Mouse (Mus musculus): ENCODE data around the gene Plcg1. TPM values are rescaled to one million over a fixed set of nuclear protein-coding genes. Genes with fewer than 3 reads are reported as not detected.
A peak's percentile ranks its signal among the peaks of the same experiment; 100 is the strongest.

Plcg1 gene
- polyA plus RNA-seq, 1 experiment from 2014 or later, result 98.9 TPM

DNA sequence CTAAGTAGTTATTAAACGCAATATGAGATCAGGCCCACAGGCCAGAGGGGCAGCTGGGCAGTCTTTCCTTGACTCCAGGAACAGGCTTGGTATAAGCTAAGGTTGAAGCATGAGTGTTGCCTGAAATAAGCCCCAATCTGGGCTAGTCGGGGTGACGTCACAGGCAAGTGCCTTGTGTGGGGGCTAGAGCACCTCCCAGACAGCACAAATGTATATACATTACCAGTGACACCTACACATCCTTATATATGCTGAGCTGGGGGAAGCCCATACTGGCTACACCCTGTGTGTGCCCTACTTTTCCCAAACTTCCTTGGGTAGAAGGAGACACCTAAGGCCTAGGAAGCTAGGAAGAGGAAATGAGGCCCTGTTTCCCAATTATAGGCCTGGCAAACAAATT, 2.1 kb upstream of the Plcg1 start:
- H3K9ac ChIP-seq, result no peak overlapping the region
- peaks cover 18% of the 10 kb centered on the region for H3K36me3 ChIP-seq
- no peak overlapping the region for H3K4me2 ChIP-seq (replicated peaks)
- H3K4me1 ChIP-seq, result peaks cover 25% of the 10 kb centered on the region
- no peak overlapping the region for H3K27ac ChIP-seq
- H3K9me3 ChIP-seq, result no peaks in the 10 kb centered on the region
- ATAC-seq (ENCODE audit: low FRiP score, low read depth), result no peak
- no peak overlapping the region for H3K4me3 ChIP-seq
- no peaks in the 10 kb centered on the region for H3K27me3 ChIP-seq (replicated peaks)
- WGBS, result 92% methylated on average over 3 of the region's 3 CpGs

DNA sequence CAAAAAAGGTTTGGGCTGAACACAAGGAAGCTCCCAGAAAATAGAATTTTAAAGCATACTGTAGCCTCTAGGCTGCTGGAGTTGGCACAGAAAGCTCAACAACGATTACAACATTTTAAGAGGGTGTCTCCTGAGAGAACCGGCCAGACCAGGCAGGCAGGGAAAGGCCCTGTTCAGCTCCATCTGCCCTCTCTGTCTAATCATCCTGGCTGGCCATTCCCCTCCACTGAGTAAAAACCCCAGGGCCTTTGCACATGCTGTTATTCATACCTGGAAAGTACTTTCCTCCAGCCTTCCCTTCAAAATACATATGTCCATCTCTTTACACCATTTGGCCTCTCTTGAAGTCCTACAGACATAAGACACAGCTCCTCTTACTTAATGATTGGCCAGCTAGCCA, 1.7 kb upstream of the Plcg1 start:
- H3K4me1 ChIP-seq, result peaks cover 29% of the 10 kb centered on the region
- no peaks in the 10 kb centered on the region for H3K9me3 ChIP-seq
- H3K4me3 ChIP-seq, result no peak overlapping the region
- peaks cover 18% of the 10 kb centered on the region for H3K36me3 ChIP-seq
- H3K9ac ChIP-seq, result no peak overlapping the region
- no peaks in the 10 kb centered on the region for H3K27me3 ChIP-seq (replicated peaks)
- H3K27ac ChIP-seq, result no peak overlapping the region
- WGBS, result 83% methylated on average over 2 of the region's 2 CpGs
- no peak for ATAC-seq (ENCODE audit: low FRiP score, low read depth)
- H3K4me2 ChIP-seq (replicated peaks), result no peak overlapping the region

DNA sequence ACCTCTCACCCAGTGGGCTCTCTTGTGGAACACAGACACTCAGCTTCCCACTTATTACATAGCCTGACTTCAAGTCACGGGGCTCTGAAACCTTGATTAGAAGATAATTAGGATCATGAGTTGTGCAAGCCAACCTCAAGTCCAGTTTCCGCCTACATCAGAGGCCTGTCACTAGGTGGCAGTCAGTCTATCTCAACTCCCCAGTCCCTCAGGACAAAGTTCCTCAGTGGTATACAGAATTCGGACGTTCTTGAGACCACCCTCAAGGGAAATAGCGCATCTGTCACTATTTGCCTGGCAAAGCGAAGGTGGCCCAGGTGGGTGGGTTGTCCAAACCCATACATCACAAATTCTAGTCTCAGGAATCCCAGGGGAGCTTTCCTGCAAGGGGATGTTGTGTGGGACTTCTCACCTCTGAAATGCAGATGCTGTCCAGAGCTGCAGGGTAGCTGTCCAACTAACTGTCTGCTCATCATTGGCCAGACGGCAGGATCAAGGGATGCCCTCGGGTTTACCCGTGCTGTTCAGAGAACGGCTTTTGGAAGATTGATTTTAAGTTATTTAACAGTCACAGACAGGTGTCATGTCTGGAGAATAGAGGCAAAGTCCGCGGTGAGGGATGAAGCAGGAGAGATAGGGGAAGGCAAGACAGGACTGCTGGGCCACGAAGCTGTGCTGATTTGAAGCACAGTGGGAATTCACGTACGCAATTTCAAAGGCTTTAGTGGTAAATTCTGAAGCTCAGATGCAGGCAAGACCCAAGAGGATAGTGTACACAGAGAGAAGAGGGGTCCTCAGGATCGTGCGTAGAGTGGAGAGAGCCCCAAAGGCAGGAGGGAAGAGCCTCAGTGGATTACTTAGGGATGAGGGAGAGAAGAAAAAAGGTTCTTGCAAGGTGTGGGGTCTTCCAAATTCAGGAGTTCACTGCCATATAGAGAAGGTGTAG, 976 bp upstream of the Plcg1 start:
- peak overlapping the region; percentile 100 for H3K9ac ChIP-seq
- no peaks in the 10 kb centered on the region for H3K9me3 ChIP-seq
- peak overlapping the region; percentile 92; the same call in 1 of the 2 replicates for H3K4me3 ChIP-seq
- no peak for ATAC-seq (ENCODE audit: low FRiP score, low read depth)
- no peaks in the 10 kb centered on the region for H3K27me3 ChIP-seq (replicated peaks)
- peaks cover 17% of the 10 kb centered on the region; the same call in 1 of the 2 replicates for H3K36me3 ChIP-seq
- H3K27ac ChIP-seq, result no peak overlapping the region
- peaks cover 35% of the 10 kb centered on the region for H3K4me1 ChIP-seq
- peak overlapping the region; percentile 93 for H3K4me2 ChIP-seq (replicated peaks)
- 34% methylated on average over 17 of the region's 17 CpGs for WGBS

DNA sequence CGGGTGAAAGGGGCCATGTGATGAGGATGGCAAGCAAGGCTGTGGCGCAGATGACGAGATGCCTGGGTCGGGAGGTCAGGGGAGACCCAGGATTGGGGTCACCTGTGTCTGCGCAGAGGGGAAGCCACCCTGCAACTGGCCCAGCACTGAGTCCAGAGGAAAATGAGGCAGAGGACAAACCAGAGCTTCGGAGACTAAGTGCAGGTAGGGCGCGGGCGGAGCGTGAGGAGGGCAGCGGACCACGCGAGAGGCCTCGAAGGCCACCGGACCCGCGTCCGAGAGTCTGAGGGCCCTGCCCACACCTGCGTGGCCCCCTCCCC, 343 bp upstream of the Plcg1 start:
- Histone ChIP-seq H3K27ac (no peak overlapping the region), H3K4me3 (peak overlapping the region; percentile 92), H3K36me3 (peaks cover 17% of the 10 kb centered on the region), H3K27me3 (replicated peaks) (no peaks in the 10 kb centered on the region), H3K9ac (peak overlapping the region; percentile 100), H3K9me3 (no peaks in the 10 kb centered on the region), H3K4me2 (replicated peaks) (peak overlapping the region; percentile 93), H3K4me1 (peaks cover 42% of the 10 kb centered on the region)
- no peak; the same call in none of the 2 replicates for ATAC-seq (ENCODE audit: low FRiP score, low read depth)
- 7% methylated on average over 19 of the region's 19 CpGs for WGBS

DNA sequence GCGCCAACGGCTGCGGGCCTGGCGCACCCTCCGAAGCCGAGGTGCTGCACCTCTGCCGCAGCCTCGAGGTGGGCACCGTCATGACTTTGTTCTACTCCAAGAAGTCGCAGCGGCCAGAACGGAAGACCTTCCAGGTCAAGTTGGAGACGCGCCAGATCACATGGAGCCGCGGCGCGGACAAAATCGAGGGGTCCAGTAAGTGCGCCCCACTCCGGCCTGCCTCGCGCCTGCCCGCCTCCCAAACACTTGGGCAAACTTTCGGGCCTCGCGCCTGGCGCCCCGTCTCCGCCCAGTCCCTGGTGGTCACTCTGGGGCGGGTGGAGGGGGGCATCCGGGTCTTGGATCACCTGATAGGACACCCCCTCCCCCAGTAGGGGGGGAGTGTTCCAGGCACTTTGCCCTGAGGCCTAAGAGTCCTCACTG, 750 bp downstream of the Plcg1 start:
- Histone ChIP-seq H3K4me2 (replicated peaks) (peak overlapping the region; percentile 93), H3K9ac (peak overlapping the region; percentile 100), H3K36me3 (peaks cover 28% of the 10 kb centered on the region), H3K9me3 (no peaks in the 10 kb centered on the region), H3K27me3 (replicated peaks) (no peaks in the 10 kb centered on the region), H3K4me3 (peak overlapping the region; percentile 92), H3K27ac (peak overlapping the region; percentile 97), H3K4me1 (peaks cover 42% of the 10 kb centered on the region)
- ATAC-seq (ENCODE audit: low FRiP score, low read depth), result peak; percentile 18
- under 1% methylated on average over 32 of the region's 32 CpGs for WGBS

DNA sequence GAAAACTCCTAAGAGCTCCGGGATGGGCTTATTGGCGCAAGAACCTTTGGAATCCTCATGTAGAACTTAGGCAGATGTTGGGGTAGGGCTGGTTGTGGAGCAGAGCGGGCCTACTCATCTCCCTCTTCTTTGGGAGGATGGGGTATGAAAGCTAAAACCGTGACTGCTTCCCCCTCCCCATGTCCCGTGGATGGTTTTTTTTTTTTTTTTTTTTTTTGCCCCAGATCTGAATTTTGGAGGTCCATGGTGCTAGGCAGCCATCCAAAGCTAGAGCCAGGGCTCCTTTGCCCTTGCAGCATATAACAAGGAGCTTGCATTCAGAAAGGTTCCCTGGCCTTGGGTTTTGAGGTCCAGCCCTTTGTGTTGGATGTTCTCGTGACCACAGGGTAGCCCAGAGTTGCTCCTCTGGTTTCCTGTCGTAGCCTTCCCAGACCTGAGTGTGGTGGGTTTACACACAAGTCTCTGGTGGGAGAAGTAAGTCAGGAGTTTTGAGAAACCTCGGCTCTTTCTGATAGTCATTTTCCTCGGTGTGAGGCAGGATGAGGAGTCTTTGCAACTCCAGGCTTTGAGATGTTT, 1.4 kb downstream of the Plcg1 start:
- Histone ChIP-seq H3K9ac (peak overlapping the region; percentile 100), H3K4me3 (peak overlapping the region; percentile 92), H3K27me3 (replicated peaks) (no peaks in the 10 kb centered on the region), H3K27ac (no peak overlapping the region), H3K4me1 (peaks cover 42% of the 10 kb centered on the region), H3K4me2 (replicated peaks) (peak overlapping the region; percentile 93), H3K36me3 (peaks cover 32% of the 10 kb centered on the region), H3K9me3 (no peaks in the 10 kb centered on the region)
- ATAC-seq (ENCODE audit: low FRiP score, low read depth), result no peak
- 51% methylated on average over 9 of the region's 9 CpGs for WGBS

DNA sequence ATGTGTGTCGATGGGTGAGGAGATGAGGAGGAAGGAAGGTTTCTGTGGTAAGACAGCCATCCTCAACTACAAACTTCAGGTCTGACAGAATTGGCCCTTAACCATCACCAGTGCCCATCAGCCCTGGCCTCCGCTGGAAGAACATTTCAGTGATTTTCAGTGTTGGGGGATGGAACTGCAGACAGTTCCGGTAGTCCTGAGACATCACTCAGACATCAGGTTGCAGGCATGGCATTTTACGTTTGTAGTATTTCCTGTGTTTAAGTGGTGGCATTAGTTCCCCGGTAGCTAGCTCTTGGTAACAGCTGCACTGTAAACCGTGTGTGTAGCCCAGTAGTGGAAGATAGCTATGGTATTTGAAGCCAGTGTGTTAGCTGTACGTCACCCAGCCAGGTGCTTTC, 2.0 kb downstream of the Plcg1 start:
- peaks cover 47% of the 10 kb centered on the region for H3K4me1 ChIP-seq
- no peak for ATAC-seq (ENCODE audit: low FRiP score, low read depth)
- 69% methylated on average over 7 of the region's 7 CpGs for WGBS

DNA sequence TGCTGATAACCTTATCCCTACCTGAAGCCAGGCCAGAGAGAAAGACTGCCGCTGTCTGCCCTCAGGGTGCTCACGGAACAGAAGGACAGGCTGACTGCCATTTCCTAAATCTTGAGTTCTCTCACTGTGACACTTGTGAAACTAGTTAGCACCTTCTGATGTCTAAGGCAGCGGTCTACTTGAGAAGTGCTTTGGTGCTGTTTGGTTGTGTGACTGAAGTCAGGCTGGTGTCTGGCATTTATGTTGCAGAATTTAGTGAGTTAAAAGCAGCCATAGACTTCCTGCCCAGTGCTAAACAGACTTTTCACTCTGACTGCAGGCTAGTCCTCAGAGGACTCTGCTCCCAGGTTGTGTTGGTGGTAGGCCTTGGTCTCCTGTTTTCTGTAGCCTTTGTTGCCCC, 3.2 kb downstream of the Plcg1 start:
- H3K4me2 ChIP-seq (replicated peaks), result peak overlapping the region; percentile 93
- H3K27ac ChIP-seq, result no peak overlapping the region
- no peak for ATAC-seq (ENCODE audit: low FRiP score, low read depth)
- H3K9me3 ChIP-seq, result no peaks in the 10 kb centered on the region
- peaks cover 57% of the 10 kb centered on the region for H3K4me1 ChIP-seq
- no peak overlapping the region for H3K9ac ChIP-seq
- H3K36me3 ChIP-seq, result peaks cover 46% of the 10 kb centered on the region
- WGBS, result 92% methylated on average over 3 of the region's 3 CpGs
- no peak overlapping the region for H3K4me3 ChIP-seq
- no peaks in the 10 kb centered on the region for H3K27me3 ChIP-seq (replicated peaks)

More for the DNA sequence above, 2.0 kb downstream of the Plcg1 start:
- Histone ChIP-seq H3K9me3 (no peaks in the 10 kb centered on the region), H3K4me2 (replicated peaks) (peak overlapping the region; percentile 93), H3K36me3 (peaks cover 36% of the 10 kb centered on the region), H3K27ac (no peak overlapping the region), H3K9ac (peak overlapping the region; percentile 100), H3K27me3 (replicated peaks) (no peaks in the 10 kb centered on the region), H3K4me3 (peak overlapping the region; percentile 92)

DNA sequence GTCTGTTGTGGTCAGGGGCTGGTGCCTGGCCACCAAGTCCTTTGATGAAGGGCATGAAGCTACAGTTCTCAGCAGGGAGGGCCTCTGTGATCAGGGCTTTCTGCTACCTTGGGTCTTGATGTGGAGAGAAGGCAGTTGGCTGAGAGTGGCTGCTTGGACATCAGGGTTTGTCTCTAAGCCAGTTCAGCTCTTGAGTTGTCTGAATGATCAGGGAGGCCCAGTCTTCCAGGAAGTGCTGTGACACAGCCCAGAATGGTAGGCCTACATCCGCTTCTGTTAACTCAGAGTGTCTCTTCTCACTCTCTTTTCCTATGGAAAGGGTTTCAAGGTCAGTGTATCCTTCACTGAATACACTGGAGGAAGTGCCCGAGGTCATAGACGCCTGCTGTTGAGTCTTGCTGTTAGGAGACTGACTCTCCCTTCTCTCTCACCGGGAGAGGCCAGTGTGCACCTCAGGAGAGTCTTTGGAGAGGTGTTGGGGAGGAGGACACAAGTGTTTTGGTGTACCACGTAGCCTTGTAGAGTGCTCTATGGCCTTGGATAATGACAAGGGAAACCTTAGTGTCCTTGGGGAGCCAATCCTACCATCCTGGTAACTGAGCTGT, 4.7 kb downstream of the Plcg1 start:
- no peaks in the 10 kb centered on the region for H3K9me3 ChIP-seq
- WGBS, result 92% methylated on average over 5 of the region's 5 CpGs
- H3K4me3 ChIP-seq, result no peak overlapping the region
- H3K4me2 ChIP-seq (replicated peaks), result no peak overlapping the region; the same call in 1 of the 2 replicates
- H3K9ac ChIP-seq, result no peak overlapping the region
- H3K4me1 ChIP-seq, result peaks cover 57% of the 10 kb centered on the region
- H3K27ac ChIP-seq, result no peak overlapping the region
- no peaks in the 10 kb centered on the region for H3K27me3 ChIP-seq (replicated peaks)
- no peak for ATAC-seq (ENCODE audit: low FRiP score, low read depth)
- peaks cover 54% of the 10 kb centered on the region for H3K36me3 ChIP-seq

DNA sequence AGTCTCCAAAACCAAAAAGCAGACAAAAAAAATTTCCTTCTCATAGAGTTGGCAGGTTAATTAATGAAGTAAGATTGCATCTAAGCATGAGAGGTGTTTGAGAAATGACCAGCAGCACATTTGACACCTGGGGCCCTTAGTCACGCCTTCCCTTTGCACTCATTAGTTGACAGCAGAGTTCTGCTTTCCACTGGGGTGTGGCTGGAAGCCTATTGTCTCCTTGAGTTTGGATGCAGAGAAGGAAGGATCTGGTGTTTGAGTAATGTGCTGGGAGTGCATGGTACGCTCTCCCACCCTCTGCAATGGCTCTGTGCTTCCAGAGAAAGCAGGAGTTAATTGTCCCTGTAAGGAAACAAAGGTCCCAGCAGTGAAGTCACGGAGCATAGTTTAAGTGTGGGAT, 5.4 kb downstream of the Plcg1 start:
- Histone ChIP-seq H3K4me1 (peaks cover 59% of the 10 kb centered on the region), H3K36me3 (peaks cover 57% of the 10 kb centered on the region), H3K4me2 (replicated peaks) (no peak overlapping the region), H3K9me3 (no peaks in the 10 kb centered on the region), H3K27me3 (replicated peaks) (no peaks in the 10 kb centered on the region), H3K4me3 (no peak overlapping the region), H3K27ac (no peak overlapping the region), H3K9ac (no peak overlapping the region)
- no peak for ATAC-seq (ENCODE audit: low FRiP score, low read depth)
- 95% methylated on average over 3 of the region's 3 CpGs for WGBS

DNA sequence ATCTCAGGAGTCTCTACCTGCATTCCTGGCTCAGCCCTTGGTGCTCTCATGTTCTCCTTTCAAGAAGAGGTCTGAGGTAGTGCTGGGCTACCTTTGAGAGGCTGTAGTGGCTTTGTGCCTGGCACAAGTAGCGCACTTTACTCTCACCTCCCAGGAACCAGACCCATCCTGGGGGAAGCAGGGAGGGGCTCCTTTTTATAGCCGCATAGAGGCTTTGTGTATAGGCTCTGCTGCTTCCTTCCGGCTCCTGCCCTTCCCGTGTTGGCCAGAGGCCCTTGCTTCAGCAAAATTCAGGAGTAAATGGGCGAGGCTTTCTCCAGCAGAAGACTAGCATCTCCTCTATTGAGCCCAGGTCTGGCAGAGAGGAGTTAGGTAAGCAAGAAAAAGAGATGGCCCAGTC, 7.3 kb downstream of the Plcg1 start:
- H3K36me3 ChIP-seq, result peaks cover 63% of the 10 kb centered on the region
- no peak overlapping the region for H3K9ac ChIP-seq
- H3K27me3 ChIP-seq (replicated peaks), result no peaks in the 10 kb centered on the region
- peaks cover 46% of the 10 kb centered on the region for H3K4me1 ChIP-seq
- H3K27ac ChIP-seq, result no peak overlapping the region
- H3K4me3 ChIP-seq, result no peak overlapping the region
- H3K4me2 ChIP-seq (replicated peaks), result no peak overlapping the region
- no peaks in the 10 kb centered on the region for H3K9me3 ChIP-seq
- no peak for ATAC-seq (ENCODE audit: low FRiP score, low read depth)
- WGBS, result 56% methylated on average over 5 of the region's 5 CpGs

DNA sequence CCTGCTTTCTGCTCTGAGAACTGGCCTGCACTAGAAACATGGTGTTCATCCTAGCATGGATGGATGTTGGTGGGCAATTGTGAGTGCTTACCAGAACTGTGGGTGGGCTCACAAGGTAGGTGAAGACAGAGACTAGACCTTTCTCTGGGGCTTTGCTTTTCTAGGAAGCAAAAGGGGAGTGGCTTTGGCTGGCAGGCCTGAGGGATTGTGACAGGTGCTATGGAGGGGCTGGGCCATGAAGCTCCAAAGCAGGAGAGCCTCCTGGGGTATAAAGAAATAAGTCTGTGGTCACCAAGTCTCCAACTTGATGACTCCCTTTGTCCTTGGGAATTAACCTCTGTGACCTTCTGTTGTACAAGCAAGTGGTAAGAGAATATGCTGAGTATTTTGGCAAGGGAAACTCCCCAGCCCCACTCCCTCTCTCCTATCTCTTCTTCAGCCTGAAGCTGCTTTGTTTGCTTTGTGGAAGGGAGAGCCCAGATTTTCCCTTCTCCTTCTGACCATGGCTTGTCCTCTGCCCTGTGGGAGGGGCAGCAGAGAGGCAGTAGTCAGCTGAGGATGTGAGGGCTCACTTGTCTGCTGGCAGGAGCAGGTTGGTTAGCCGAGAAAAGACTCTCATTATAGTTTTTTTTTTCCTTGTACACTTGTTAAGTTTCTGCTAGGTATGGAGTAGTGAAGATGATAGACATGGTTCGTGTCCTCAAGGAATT, 8.7 kb downstream of the Plcg1 start:
- H3K4me3 ChIP-seq, result no peak overlapping the region
- H3K36me3 ChIP-seq, result peaks cover 57% of the 10 kb centered on the region
- WGBS, result 62% methylated on average over 2 of the region's 2 CpGs
- no peak overlapping the region for H3K4me2 ChIP-seq (replicated peaks)
- no peak overlapping the region for H3K9ac ChIP-seq
- no peaks in the 10 kb centered on the region for H3K27me3 ChIP-seq (replicated peaks)
- ATAC-seq (ENCODE audit: low FRiP score, low read depth), result no peak
- no peaks in the 10 kb centered on the region for H3K9me3 ChIP-seq
- H3K27ac ChIP-seq, result no peak overlapping the region
- peaks cover 33% of the 10 kb centered on the region for H3K4me1 ChIP-seq
